Mouse (Mus musculus): ENCODE measurements around the gene Lim2. TPM values are rescaled to one million over a fixed set of nuclear protein-coding genes. Genes with fewer than 3 reads are reported as not detected.

The Lim2 gene
- polyA plus RNA-seq (2014; fragmentation: Illumina TruSeq; extraction: RNeasy Lipid Tissue Mini Kit (QIAGEN cat#74804); ENCODE audit: insufficient read depth, low read depth, low replicate concordance): not detected

GRCm38 (mm10) chr7:43427406-43427805 lies at the start of gene Lim2:
Gene Lim2 (plus strand): TSS chr7:43427670.

GRCm38 (mm10) chr7:43408131-43408553 lies 19.3 kb upstream of the Lim2 start, which contains the start of gene Siglecg:
Gene Siglecg (plus strand): TSS chr7:43408204.

DNA sequence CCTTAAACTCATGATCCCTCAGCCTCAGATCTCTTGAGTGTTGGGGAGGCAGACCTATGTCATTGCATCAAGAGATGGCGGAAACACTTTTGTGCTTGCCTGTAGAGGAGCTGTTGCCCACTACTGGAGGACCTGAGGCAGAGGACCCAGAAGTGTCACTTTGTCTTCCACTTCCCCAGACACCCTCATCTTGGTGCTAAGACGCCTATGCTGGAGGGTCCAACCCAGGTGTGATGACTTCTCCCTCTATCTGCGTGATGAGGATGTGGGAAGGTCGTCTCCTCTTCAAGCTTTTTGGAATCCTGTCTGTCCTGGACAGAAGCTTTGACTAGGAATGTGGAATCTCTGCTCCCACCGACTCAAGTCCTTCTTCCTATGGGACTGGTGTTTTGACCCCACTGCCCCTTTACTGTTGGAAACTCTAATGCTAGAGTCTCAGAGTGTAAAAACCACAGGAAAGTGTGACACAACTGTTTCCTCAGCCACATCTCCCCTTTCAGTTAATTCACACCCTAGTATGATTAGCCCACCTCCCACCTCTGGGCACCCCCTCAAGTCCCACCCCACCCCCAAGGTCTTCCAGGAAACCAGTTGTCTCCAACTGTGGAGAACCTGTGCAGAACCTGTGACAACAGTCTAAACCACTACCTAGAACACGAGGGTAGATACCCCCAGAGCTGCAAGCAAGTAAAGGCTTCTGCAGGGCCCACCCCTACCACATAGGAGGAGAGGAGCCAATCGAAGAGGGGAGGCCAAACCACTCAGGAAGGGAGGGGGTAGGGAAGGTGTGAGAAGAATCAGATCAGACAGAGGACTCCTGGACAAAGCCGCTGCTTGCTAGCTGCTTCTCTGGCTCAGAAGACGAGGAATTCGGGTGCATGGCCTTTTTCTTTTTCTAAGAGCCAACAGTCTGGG lies 9.1 kb downstream of the Lim2 start, which contains the start of gene Nkg7:
Nkg7 (plus strand) TSS at position 733 of the 915 bp plus-strand sequence.

DNA sequence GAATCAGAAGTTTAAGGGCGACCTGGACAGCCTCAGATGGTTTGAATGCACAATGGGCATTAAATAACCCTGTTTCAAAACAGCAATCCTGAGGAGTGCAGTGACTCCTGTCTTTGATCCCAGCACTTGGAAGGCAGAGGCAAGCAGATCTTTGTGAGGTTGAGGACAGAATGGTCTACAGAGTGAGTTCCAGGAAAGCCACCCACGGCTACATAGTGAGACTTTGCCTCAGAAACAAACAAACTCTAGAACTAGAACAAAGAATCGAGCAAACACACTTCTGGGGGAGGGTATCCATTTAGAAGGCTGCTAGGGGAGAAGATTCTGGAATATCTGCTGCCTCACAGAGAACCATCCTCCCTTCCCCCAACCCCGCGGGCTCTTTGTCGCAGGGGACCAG lies 13.0 kb downstream of the Lim2 start, which contains the start of gene Cldnd2:
Cldnd2 (plus strand) TSS at position 301 of the 400 bp plus-strand sequence.

GRCm38 (mm10) chr7:43443917-43444293 lies 16.4 kb downstream of the Lim2 start, which contains the start of the genes Etfb and Gm45233:
Gene Etfb (plus strand): TSS chr7:43444083.
Gene Gm45233 (plus strand): TSS chr7:43444128.

GRCm38 (mm10) chr7:43462851-43463250 lies 35.4 kb downstream of the Lim2 start, which contains the start of gene Vsig10l:
Gene Vsig10l (plus strand): TSS chr7:43463151.

Other genes starting within 250 kb of the Lim2 start
- 9.2 TPM for gene Zfp715, start 114.4 kb upstream of the Lim2 start, polyA plus RNA-seq (2014; fragmentation: Illumina TruSeq; extraction: RNeasy Lipid Tissue Mini Kit (QIAGEN cat#74804); ENCODE audit: insufficient read depth, low read depth, low replicate concordance)
- gene Siglecf, start 76.3 kb upstream of the Lim2 start, polyA plus RNA-seq (2014; fragmentation: Illumina TruSeq; extraction: RNeasy Lipid Tissue Mini Kit (QIAGEN cat#74804); ENCODE audit: insufficient read depth, low read depth, low replicate concordance): 8.8 TPM
- gene Siglecg, start 19.5 kb upstream of the Lim2 start, polyA plus RNA-seq (2014; fragmentation: Illumina TruSeq; extraction: RNeasy Lipid Tissue Mini Kit (QIAGEN cat#74804); ENCODE audit: insufficient read depth, low read depth, low replicate concordance): 6.0 TPM
- gene Nkg7, start 9.4 kb downstream of the Lim2 start, polyA plus RNA-seq (2014; fragmentation: Illumina TruSeq; extraction: RNeasy Lipid Tissue Mini Kit (QIAGEN cat#74804); ENCODE audit: insufficient read depth, low read depth, low replicate concordance): 26.8 TPM
- gene Cldnd2, start 13.1 kb downstream of the Lim2 start, polyA plus RNA-seq (2014; fragmentation: Illumina TruSeq; extraction: RNeasy Lipid Tissue Mini Kit (QIAGEN cat#74804); ENCODE audit: insufficient read depth, low read depth, low replicate concordance): not detected
- gene Etfb, start 16.4 kb downstream of the Lim2 start, polyA plus RNA-seq (2014; fragmentation: Illumina TruSeq; extraction: RNeasy Lipid Tissue Mini Kit (QIAGEN cat#74804); ENCODE audit: insufficient read depth, low read depth, low replicate concordance): 277 TPM
- 0.43 TPM for gene Gm45233, start 16.5 kb downstream of the Lim2 start, polyA plus RNA-seq (2014; fragmentation: Illumina TruSeq; extraction: RNeasy Lipid Tissue Mini Kit (QIAGEN cat#74804); ENCODE audit: insufficient read depth, low read depth, low replicate concordance)
- gene Vsig10l, start 35.5 kb downstream of the Lim2 start, polyA plus RNA-seq (2014; fragmentation: Illumina TruSeq; extraction: RNeasy Lipid Tissue Mini Kit (QIAGEN cat#74804); ENCODE audit: insufficient read depth, low read depth, low replicate concordance): 1.2 TPM
- gene Iglon5, start 62.4 kb downstream of the Lim2 start, polyA plus RNA-seq (2014; fragmentation: Illumina TruSeq; extraction: RNeasy Lipid Tissue Mini Kit (QIAGEN cat#74804); ENCODE audit: insufficient read depth, low read depth, low replicate concordance): 0.22 TPM
- not detected for gene 4931406B18Rik, start 78.3 kb downstream of the Lim2 start, polyA plus RNA-seq (2014; fragmentation: Illumina TruSeq; extraction: RNeasy Lipid Tissue Mini Kit (QIAGEN cat#74804); ENCODE audit: insufficient read depth, low read depth, low replicate concordance)
- gene Cd33, start 116.8 kb downstream of the Lim2 start, polyA plus RNA-seq (2014; fragmentation: Illumina TruSeq; extraction: RNeasy Lipid Tissue Mini Kit (QIAGEN cat#74804); ENCODE audit: insufficient read depth, low read depth, low replicate concordance): 3.8 TPM
- gene Zfp658, start 134.6 kb downstream of the Lim2 start, polyA plus RNA-seq (2014; fragmentation: Illumina TruSeq; extraction: RNeasy Lipid Tissue Mini Kit (QIAGEN cat#74804); ENCODE audit: insufficient read depth, low read depth, low replicate concordance): 1.9 TPM
- 3.3 TPM for gene Zfp719, start 151.9 kb downstream of the Lim2 start, polyA plus RNA-seq (2014; fragmentation: Illumina TruSeq; extraction: RNeasy Lipid Tissue Mini Kit (QIAGEN cat#74804); ENCODE audit: insufficient read depth, low read depth, low replicate concordance)
- gene Zfp819, start 179.5 kb downstream of the Lim2 start, polyA plus RNA-seq (2014; fragmentation: Illumina TruSeq; extraction: RNeasy Lipid Tissue Mini Kit (QIAGEN cat#74804); ENCODE audit: insufficient read depth, low read depth, low replicate concordance): not detected
- not detected for gene Ceacam18, start 207.0 kb downstream of the Lim2 start, polyA plus RNA-seq (2014; fragmentation: Illumina TruSeq; extraction: RNeasy Lipid Tissue Mini Kit (QIAGEN cat#74804); ENCODE audit: insufficient read depth, low read depth, low replicate concordance)
- 5.0 TPM for gene Siglece, start 232.5 kb downstream of the Lim2 start, polyA plus RNA-seq (2014; fragmentation: Illumina TruSeq; extraction: RNeasy Lipid Tissue Mini Kit (QIAGEN cat#74804); ENCODE audit: insufficient read depth, low read depth, low replicate concordance)
- gene Ctu1, start 244.3 kb downstream of the Lim2 start, polyA plus RNA-seq (2014; fragmentation: Illumina TruSeq; extraction: RNeasy Lipid Tissue Mini Kit (QIAGEN cat#74804); ENCODE audit: insufficient read depth, low read depth, low replicate concordance): 6.5 TPM

Measured in lung, adult 10 weeks (tissue).